Mouse (Mus musculus) left cerebral cortex, adult 8-10 months (tissue): ENCODE results near the gene Nav2. TPM values are rescaled to one million over a fixed set of nuclear protein-coding genes. Genes with fewer than 3 reads are reported as not detected.

Experiments
- DNase-seq, 2 experiments: peaks; one replicate each; pipeline ENCODE4 v3.0.0; 2022; ENCODE audit warnings: low spot score in 2 of 2
- total RNA-seq, 4 experiments: library from RNA; stranded (reverse); gene quantifications; 2 replicates each; pipeline ENCODE4 v1.2.4; 2022

Gene Nav2
- total RNA-seq, 4 experiments from 2014 or later, result 76.7 to 101 (median 89.2) TPM

DNA sequence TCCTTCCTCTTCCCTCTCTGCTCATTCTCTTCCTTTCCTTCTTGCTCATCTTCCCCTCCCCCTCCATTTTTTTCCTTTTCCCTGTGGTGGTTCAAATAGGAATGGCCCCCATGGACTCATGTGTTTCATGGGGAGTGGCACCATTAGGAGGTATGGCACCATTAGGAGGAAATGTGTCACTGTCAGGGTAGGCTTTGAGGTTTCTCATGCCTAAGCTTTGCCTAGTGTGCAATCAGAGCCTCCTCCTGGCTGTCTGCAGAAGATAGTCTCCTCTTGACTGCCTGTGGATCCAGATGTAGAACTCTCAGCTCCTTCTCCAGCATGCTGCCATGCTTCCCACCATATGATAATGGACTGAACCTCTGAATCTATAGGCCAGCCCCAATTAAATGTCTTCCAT, 525.4 kb downstream of the Nav2 start:
- DNase-seq, result no peak

DNA sequence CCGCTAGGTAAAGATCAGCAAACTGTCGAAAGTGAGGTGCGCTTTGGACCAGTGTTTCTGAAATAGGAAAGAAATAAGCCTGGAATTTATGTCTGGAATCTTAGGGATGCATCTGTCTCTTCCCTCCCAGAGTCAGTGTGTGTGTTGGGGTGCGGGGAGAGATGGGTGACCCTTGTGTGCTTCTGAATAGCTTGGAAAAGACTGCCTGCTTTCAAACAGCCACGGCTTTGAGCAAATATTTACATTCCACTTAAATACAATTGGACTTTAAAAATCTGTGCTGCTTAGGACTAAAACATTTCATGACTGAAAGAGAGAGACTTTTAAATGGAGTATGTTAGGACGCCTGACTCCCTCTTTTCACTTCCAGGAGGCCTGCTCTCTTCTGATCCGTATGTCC, 528.0 kb downstream of the Nav2 start:
- no peak for DNase-seq

DNA sequence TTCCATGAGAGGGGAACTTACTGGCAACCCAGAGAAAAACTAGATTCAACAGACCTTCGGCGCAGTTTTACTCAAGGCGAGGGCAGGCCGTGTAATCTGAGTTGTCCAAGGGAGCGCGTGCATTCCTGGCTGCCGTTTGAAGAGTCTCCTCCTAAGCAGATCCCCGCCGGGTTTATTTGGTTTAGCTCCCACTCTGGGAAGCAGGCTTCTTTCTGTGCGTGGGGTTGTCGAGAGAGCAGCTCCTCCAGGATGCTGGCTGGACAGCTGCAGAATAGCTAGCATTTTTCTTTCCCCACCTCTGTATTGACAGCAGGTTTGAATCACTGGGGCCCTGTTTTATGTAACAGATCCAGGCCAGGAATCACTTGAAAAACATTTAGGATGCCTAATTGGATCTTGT, 529.4 kb downstream of the Nav2 start:
- DNase-seq, result peak in 1 of 2 experiments; percentile 71

DNA sequence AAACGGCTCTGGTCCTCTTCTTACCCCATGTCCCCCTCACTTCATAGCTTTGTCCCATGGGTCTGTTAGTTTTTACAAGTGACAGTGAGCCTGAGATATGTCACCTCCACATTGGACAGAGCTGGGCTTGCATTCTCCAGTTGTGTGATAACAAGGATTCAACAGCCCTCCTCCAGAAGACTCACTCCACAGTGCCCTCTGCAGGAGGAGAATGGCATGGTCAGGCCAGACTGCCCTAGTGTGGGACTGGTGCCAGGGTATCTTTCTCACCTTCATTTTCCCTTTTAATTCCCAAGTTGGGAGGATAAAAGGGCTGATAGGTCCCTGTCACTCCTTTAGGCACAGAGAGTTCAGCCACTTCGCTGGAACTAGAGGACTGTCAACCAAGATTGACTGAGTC, 530.6 kb downstream of the Nav2 start:
- no peak for DNase-seq

DNA sequence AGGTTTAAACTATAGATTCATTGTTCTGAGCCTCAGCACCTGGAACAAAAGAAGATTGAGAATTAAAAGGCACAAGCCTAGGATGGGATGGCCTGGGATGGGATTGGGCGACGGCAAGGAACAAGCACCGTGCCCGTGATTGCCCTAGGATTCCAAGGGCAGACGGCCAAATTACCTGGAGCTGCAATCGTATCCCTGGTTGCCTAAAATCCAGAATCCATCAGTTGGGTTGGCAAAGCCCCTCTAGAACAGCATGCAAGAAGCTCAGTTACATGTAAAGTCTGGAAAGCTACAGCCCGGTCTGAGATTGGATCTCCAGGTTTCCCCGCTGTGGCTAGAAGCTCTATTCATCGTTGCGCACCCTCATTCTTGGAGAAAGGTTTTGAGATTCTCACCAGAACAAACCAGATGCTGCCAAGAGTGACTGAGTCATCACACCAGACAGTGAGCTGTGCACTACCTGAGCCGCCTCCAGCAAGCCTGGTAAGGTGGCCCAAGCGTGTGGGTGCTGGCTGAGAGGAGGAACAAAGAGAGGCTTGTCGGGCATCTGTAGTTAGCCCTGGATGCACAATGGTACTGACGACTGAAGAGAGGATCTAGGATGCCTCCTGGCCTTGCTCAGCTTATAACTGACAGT, 531.9 kb downstream of the Nav2 start:
- peak in 1 of 2 experiments; percentile 87 for DNase-seq

DNA sequence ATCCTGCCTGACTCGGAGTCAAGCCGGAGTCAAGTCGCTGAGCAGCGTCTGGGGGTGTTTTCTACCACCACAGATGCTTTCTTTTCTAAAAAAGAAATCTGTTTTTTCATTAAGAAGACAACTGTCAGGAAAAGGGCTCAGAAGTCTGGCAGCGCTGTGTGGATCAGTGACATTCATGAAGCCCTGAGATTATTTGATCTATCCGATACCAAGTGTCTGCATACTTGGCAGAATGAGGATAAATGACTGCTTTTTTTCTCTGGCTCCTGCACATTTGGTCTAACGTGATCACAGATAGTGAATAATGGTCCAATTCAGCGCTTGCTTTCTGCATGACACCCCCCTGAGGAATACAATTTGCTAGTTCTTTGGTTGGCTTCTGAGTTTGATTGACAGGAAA, 533.7 kb downstream of the Nav2 start:
- no peak for DNase-seq

DNA sequence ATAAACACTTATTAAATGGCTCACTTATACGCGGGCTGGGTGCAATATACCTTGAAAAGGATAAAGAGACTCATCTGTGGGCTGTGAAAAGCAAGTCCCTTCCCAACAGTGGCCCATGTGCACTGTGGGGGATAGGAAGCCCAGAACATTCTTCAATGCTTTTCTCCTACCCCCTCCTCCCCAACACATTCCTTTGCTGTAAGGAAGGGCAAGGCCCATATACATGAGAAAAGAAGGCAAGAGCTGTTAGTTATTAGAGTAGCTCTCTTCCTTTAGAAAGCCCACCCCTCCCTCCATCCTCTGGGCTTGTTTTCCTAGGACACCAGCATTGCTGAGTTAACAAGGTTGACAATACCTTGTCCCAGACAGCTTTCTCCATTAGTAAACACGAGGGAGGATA, 540.1 kb downstream of the Nav2 start:
- no peak for DNase-seq

DNA sequence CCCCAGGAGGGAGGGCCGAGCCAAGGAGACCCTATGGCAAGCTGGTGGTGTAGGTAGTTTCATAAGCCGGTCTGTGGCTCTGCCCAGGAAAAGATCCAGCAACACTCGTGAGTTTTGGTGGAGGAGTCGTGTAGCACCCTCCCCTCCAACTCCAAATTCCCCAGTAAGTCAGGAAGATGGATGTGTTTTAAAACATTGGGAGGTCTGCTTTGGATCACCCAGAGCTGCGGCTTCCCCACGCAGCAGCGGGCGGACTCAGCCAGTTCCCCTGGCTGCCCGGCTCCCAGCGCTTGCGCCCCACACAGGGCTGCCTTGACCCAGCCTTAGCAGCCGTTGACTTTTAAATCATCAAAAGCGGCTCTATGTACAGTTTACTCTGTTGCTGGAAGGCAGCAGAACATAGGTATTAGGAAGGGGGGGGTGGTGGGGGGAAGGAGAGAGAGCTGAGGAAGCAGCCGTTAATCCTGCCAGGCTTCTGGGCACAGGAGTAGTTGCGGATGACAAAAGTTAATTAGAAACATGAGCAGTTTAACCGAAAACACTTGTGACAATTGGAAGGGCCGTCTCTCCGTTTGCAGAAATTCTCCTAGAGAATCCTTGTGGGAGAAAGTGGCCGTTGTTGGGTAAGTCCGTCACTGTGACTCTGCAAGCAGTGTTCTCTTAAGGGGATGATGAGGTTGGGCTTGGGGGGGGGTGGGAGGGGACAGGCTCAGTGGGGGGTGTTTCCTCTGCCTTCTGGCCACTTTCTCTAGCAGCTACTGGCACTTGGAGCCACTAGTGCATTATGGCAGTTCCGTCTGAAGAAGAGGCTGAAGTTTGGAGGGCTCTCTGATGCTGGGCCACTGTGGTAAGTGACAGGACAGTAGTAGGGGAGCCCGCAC, 542.0 kb downstream of the Nav2 start:
- DNase-seq, result peak in 1 of 2 experiments; percentile 38

DNA sequence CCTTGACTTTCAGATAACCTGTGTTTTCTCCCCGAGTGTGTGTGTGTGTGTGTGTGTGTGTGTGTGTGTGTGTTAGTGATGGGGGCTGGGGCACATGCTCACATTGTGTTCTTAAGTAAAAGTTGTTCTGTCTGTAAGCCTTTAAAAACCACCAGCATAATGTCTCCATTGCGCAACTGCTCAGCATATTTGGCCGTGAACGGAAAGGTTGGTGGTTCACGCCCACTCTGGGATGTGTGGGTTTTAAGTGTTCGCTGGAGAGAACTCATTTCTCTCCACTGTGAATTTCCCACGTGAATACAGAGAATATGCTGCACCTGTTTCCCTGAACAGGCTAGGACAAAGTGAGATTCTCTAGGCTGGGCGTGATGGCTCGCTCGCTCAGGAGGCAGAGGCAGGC, 542.7 kb downstream of the Nav2 start:
- peak in 1 of 2 experiments; percentile 72 for DNase-seq

DNA sequence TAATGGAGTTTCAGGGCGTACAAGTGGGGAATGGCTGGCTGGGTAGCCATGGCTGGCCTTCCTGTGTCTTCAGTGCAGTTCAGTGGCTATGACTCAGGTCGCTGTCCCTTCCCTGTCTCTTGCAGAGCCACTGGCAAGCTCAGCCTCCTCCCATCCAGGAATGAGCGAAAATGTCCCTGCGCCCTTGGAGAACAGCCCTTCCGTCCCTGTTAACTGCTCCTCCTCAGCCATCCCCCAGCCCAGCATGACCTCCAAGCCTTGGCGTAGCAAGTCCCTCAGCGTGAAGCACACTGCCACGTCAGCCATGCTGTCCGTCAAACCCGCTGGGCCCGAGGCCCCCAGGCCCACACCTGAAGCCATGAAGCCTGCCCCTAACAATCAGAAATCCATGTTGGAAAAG, 543.8 kb downstream of the Nav2 start:
- no peak for DNase-seq

DNA sequence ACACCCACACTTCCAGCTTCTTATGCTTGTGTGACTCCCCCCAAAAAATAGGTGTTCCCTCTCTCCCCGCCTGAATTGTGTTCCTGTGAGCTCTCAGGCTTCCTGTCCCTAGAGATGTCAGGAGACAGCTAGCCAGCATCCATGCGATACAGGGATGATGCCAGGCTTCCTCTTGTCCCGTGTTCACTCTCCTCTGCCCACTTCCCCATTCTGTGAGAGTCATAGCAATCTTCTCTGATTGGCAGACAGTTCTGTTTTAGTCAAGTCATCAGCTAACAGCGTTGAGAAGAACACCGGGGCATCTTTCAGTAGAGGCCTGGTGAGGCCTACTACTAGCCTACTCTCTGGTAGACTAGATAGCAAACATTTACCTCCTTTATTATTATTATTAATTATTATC, 546.1 kb downstream of the Nav2 start:
- no peak for DNase-seq

DNA sequence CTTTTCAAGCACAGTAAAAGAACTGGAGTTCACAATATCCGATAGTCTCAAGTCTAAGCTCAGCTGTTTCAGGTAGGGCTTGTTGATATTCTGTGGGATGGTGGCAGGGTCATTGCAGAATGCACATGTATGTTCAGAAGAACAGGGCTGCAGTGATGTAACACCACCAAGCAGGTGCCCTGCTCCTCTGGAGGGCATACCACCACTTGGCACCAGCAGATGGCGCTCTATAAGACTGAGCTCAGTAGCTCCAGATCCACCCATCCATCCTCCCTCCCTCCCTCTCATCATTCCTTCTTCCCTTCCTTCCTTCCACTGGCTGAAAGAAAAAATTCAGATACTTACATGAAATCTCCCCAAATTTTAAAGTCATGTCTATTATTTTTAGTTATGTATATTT, 547.6 kb downstream of the Nav2 start:
- no peak for DNase-seq

DNA sequence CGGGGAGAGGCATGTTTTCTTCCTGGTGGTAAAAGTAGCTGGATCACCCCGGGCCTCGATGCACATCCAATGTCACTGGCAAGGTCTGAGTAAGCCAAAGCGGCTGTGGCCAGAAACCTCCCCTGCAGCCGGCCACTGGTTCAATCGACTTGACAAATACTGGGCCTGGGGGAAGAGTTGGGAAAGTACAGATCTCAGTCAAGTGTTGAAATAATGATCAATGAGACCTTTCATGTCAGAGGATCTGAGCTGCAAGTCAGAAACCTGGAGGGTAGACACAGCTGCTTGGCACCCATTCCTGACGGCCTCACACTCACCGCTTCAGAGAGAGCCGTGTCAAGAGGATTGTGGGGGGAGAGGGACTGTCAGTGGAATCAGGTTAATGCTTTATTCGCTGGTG, 548.9 kb downstream of the Nav2 start:
- DNase-seq, result no peak

DNA sequence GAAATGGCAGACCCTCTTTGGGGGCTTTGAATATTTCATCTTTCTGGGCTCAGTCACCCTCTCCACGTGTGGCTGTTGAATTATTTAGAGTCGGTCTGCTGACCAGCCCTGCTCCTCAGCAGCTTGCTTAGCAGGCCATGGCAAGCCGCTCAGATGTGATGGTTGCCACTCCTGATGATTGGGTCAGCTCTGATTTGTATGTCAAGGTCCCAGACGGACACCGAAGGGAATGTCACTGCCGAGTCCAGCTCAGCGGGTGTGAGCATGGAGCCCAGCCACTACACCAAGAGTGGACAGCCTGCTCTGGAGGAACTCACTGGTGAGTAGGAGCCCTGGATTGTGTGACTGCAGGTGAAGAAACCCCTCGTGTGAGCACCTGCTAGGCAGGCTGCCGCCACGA, 549.4 kb downstream of the Nav2 start:
- no peak for DNase-seq

DNA sequence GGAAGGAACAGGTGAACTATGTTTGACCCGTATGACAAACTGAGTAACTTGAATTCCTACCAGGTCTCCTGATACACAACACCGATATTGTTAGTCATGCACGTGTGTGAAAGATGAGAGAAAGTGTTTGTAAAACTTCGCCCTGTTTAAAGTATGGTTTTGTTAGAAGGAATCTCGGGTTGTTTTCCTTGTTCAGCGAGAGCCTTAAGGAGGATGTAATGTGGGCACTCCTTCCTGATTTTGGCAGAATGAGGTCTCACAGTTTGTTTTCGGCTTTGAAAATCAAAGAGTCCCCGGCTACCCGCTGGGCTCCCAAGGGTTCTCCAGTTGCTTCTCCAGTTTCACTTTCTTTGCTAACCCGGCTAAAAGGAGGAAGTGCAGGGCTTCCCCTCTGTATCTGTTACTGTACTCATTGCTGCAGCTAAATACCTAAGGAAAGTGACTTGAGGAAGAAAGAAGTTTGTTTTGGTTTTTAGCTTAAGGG, 553.9 kb downstream of the Nav2 start:
- DNase-seq, result no peak

DNA sequence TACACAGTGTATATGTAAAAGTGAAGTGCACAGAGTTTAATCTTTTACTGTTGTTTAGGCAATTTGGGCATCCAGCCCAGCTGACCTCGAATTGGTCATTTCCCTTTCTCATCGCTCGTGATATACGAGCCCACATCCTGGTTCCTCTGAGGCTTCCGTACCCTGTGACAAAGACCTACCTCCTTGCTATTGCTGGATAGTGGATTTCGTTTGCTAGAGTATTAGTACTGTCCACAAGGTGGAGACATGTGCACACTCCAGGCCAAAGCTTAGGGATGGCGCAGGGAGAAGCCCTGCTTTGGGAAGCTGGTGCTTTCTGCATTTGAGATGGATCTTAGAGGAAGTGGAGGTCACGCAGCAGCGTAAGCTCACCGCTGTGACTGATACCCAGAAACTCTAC, 559.3 kb downstream of the Nav2 start:
- DNase-seq, result no peak

DNA sequence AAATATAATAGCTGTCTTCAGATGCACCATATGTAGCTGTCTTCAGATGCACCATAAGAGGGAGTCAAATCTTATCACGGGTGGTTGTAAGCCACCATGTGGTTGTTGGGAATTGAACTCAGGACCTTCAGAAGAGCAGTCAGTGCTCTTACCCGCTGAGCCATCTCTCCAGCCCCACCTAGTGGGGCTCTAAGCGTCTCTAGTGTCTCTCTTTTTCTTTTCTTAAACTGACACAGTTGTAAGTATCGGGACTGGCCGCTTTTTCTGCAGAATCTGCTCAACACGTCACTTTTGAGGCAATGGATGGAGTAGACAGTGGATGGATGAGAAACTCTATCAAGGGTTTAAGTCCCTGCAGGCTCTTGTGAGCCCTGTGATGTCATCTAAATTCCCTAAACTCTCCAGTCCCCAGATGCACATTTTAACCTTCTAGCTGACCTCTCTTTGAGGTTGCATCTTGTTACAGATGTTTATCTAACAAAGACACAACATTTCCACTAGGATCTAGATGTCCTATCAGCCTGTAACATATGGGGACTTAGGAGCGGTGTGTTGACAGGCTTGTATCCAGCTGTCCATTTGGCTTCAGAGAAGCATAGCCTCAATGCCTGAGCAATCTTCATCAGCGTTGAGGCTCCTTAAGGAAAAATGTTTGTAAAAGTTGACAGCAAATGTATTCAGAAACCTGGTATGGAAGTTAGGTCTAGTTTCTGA, 560.1 kb downstream of the Nav2 start:
- DNase-seq, result no peak

DNA sequence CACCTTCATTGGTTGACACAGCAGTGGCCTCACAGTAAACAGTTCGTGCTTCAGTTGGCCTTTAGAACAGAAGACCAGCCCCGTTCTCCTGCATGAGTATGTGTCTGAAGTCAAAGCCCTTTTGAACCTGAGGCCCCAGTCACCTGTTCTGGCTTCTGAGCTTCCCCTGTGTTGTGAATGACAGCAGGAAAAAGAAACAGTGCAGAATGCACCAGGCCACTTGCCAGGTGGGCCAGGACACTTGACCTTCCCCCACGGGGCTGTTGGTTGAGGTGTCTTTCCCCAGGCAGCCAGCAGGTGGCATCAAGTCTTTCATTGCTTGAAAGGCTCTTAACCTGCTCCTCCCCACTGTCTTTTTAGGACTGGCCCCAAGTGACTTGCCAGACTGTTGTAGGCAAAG, 562.8 kb downstream of the Nav2 start:
- DNase-seq, result peak in 1 of 2 experiments; percentile 56

DNA sequence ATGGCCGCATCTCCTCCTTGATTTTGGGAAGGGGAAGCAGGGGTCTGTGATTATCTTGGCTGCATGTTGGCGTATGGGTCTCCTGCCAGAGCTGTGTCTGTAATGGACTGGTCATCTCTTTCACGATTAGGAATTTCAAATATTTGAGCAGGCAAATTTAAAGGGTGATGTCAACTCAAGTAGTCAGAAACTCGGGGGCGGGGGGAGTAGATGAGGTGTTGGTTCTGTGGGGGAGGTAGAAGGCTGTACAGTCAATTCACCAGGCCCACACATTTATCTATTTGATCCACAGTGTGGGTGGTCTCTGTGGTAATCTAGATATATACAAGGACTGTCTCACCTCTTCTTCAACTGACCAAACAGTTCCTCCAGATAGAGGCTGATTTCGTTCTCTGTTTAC, 566.8 kb downstream of the Nav2 start:
- no peak for DNase-seq

DNA sequence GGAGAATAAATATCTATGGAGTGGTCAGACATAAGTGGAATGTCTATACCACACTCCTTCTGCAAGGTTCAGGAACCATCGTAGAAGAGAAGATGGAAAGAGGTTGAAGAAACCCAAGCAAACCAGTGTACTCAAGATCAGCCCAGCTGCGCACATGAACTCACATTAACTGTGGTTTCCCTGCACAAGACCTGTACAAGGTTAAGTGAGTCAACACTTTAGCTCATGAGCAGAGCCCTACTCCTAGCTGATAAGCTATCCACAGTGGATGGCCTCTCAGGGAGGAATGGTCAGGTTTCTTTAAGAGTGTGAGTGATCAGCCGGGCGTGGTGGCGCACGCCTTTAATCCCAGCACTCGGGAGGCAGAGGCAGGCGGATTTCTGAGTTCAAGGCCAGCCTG, 567.6 kb downstream of the Nav2 start:
- no peak for DNase-seq

DNA sequence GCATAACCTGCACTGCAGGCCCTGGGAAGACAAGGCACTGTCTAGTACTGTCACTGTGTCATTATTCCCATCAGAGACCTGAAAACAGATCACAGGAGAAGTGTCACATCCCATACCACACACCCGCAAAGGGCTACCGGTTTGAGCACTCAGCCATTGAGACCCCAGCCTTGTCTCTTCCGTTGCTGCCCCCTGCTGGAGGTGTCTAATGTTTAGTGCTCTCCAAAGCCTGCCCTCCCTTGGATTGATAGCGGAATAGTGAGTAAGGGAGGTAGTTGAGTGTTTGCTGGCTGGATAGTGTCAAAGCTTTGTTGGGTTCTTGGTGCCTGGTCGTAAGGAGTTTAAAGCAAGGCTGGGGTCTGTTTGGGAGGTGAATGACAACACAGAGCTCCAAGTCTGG, 568.1 kb downstream of the Nav2 start:
- DNase-seq, result no peak
